Mouse (Mus musculus): Measurements from ENCODE around the gene St6galnac3. TPM values are rescaled to one million over a fixed set of nuclear protein-coding genes. Genes with fewer than 3 reads are reported as not detected.

Gene St6galnac3
- polyA plus RNA-seq, 1 experiment from 2014 or later, result 26.6 TPM

GRCm38 (mm10) chr3:153567913-153568312 is 157.1 kb downstream of the St6galnac3 start:
- WGBS, result 74% methylated on average over 3 of the region's 3 CpGs
- Histone ChIP-seq H3K9me3 (ENCODE audit: control insufficient read depth, low read length) (no peaks in the 10 kb centered on the region), H3K4me2 (ENCODE audit: low read length) (no peak overlapping the region), H3K36me3 (ENCODE audit: control insufficient read depth, insufficient read depth, low read length) (no peaks in the 10 kb centered on the region), H3K27me3 (ENCODE audit: control insufficient read depth, insufficient read depth, low read length) (no peaks in the 10 kb centered on the region), H3K4me3 (replicated peaks; ENCODE audit: low read depth, low read length) (no peak overlapping the region), H3K27ac (replicated peaks; ENCODE audit: low read depth, low read length) (no peak overlapping the region), H3K9ac (replicated peaks; ENCODE audit: low read length) (no peak overlapping the region), H3K4me1 (ENCODE audit: control insufficient read depth, insufficient read depth, low read length) (no peaks in the 10 kb centered on the region)
- DNase-seq, result peak; percentile 46
- no peak for ATAC-seq (ENCODE audit: low FRiP score, low TSS enrichment)

GRCm38 (mm10) chr3:153567512-153567911 is 157.5 kb downstream of the St6galnac3 start:
- Histone ChIP-seq H3K4me1 (ENCODE audit: control insufficient read depth, insufficient read depth, low read length) (no peaks in the 10 kb centered on the region), H3K36me3 (ENCODE audit: control insufficient read depth, insufficient read depth, low read length) (no peaks in the 10 kb centered on the region), H3K4me2 (ENCODE audit: low read length) (no peak overlapping the region), H3K27ac (replicated peaks; ENCODE audit: low read depth, low read length) (no peak overlapping the region), H3K9ac (replicated peaks; ENCODE audit: low read length) (no peak overlapping the region), H3K27me3 (ENCODE audit: control insufficient read depth, insufficient read depth, low read length) (no peaks in the 10 kb centered on the region), H3K9me3 (ENCODE audit: control insufficient read depth, low read length) (no peaks in the 10 kb centered on the region), H3K4me3 (replicated peaks; ENCODE audit: low read depth, low read length) (no peak overlapping the region)
- ATAC-seq (ENCODE audit: low FRiP score, low TSS enrichment) (no peak), DNase-seq (peak; percentile 39)
- WGBS, result 90% methylated on average over 4 of the region's 4 CpGs

- Histone ChIP-seq H3K27ac (replicated peaks; ENCODE audit: low read depth, low read length) (no peak overlapping the region), H3K9ac (replicated peaks; ENCODE audit: low read length) (no peak overlapping the region), H3K27me3 (ENCODE audit: control insufficient read depth, insufficient read depth, low read length) (no peaks in the 10 kb centered on the region), H3K4me1 (ENCODE audit: control insufficient read depth, insufficient read depth, low read length) (no peaks in the 10 kb centered on the region), H3K9me3 (ENCODE audit: control insufficient read depth, low read length) (no peaks in the 10 kb centered on the region), H3K4me3 (replicated peaks; ENCODE audit: low read depth, low read length) (no peak overlapping the region), H3K36me3 (ENCODE audit: control insufficient read depth, insufficient read depth, low read length) (no peaks in the 10 kb centered on the region), H3K4me2 (ENCODE audit: low read length) (no peak overlapping the region)
- 97% methylated on average over 2 of the region's 2 CpGs for WGBS
- DNase-seq (no peak), ATAC-seq (ENCODE audit: low FRiP score, low TSS enrichment) (no peak)
Measured at GRCm38 (mm10) chr3:153566100-153566499, 158.9 kb downstream of the St6galnac3 start.

- no peak overlapping the region for H3K9ac ChIP-seq (replicated peaks; ENCODE audit: low read length)
- no peaks in the 10 kb centered on the region for H3K27me3 ChIP-seq (ENCODE audit: control insufficient read depth, insufficient read depth, low read length)
Measured at GRCm38 (mm10) chr3:153560897-153561296, 164.1 kb downstream of the St6galnac3 start.

GRCm38 (mm10) chr3:153559586-153559985 is 165.4 kb downstream of the St6galnac3 start:
- Histone ChIP-seq H3K9me3 (ENCODE audit: control insufficient read depth, low read length) (no peaks in the 10 kb centered on the region), H3K4me1 (ENCODE audit: control insufficient read depth, insufficient read depth, low read length) (no peaks in the 10 kb centered on the region), H3K9ac (replicated peaks; ENCODE audit: low read length) (no peak overlapping the region), H3K4me3 (replicated peaks; ENCODE audit: low read depth, low read length) (no peak overlapping the region), H3K4me2 (ENCODE audit: low read length) (no peak overlapping the region), H3K27ac (replicated peaks; ENCODE audit: low read depth, low read length) (no peak overlapping the region), H3K27me3 (ENCODE audit: control insufficient read depth, insufficient read depth, low read length) (no peaks in the 10 kb centered on the region), H3K36me3 (ENCODE audit: control insufficient read depth, insufficient read depth, low read length) (no peaks in the 10 kb centered on the region)
- DNase-seq (no peak), ATAC-seq (ENCODE audit: low FRiP score, low TSS enrichment) (no peak)
- WGBS, result 93% methylated on average over 8 of the region's 8 CpGs

More at GRCm38 (mm10) chr3:153560897-153561296, 164.1 kb downstream of the St6galnac3 start:
- H3K36me3 ChIP-seq (ENCODE audit: control insufficient read depth, insufficient read depth, low read length), result no peaks in the 10 kb centered on the region
- no peaks in the 10 kb centered on the region for H3K9me3 ChIP-seq (ENCODE audit: control insufficient read depth, low read length)
- H3K4me3 ChIP-seq (replicated peaks; ENCODE audit: low read depth, low read length), result no peak overlapping the region
- no peaks in the 10 kb centered on the region for H3K4me1 ChIP-seq (ENCODE audit: control insufficient read depth, insufficient read depth, low read length)
- WGBS, result 84% methylated on average over 6 of the region's 6 CpGs
- H3K4me2 ChIP-seq (ENCODE audit: low read length), result no peak overlapping the region
- DNase-seq, result no peak
- H3K27ac ChIP-seq (replicated peaks; ENCODE audit: low read depth, low read length), result no peak overlapping the region
- no peak for ATAC-seq (ENCODE audit: low FRiP score, low TSS enrichment)

- DNase-seq, result no peak
- H3K27ac ChIP-seq (replicated peaks; ENCODE audit: low read depth, low read length), result no peak overlapping the region
Measured at GRCm38 (mm10) chr3:153556621-153557020, 168.4 kb downstream of the St6galnac3 start.

GRCm38 (mm10) chr3:153553712-153554111 is 171.3 kb downstream of the St6galnac3 start:
- Histone ChIP-seq H3K9ac (replicated peaks; ENCODE audit: low read length) (no peak overlapping the region), H3K36me3 (ENCODE audit: control insufficient read depth, insufficient read depth, low read length) (no peaks in the 10 kb centered on the region), H3K4me1 (ENCODE audit: control insufficient read depth, insufficient read depth, low read length) (no peaks in the 10 kb centered on the region), H3K4me3 (replicated peaks; ENCODE audit: low read depth, low read length) (no peak overlapping the region), H3K27ac (replicated peaks; ENCODE audit: low read depth, low read length) (no peak overlapping the region), H3K9me3 (ENCODE audit: control insufficient read depth, low read length) (no peaks in the 10 kb centered on the region), H3K27me3 (ENCODE audit: control insufficient read depth, insufficient read depth, low read length) (no peaks in the 10 kb centered on the region), H3K4me2 (ENCODE audit: low read length) (no peak overlapping the region)
- DNase-seq (no peak), ATAC-seq (ENCODE audit: low FRiP score, low TSS enrichment) (no peak; the same call in 1 of the 2 replicates)
- 94% methylated on average over 3 of the region's 3 CpGs for WGBS

More at GRCm38 (mm10) chr3:153556621-153557020, 168.4 kb downstream of the St6galnac3 start:
- no peaks in the 10 kb centered on the region for H3K9me3 ChIP-seq (ENCODE audit: control insufficient read depth, low read length)
- no peak overlapping the region for H3K4me2 ChIP-seq (ENCODE audit: low read length)
- H3K4me3 ChIP-seq (replicated peaks; ENCODE audit: low read depth, low read length), result no peak overlapping the region
- no peak for ATAC-seq (ENCODE audit: low FRiP score, low TSS enrichment)
- H3K36me3 ChIP-seq (ENCODE audit: control insufficient read depth, insufficient read depth, low read length), result no peaks in the 10 kb centered on the region
- WGBS, result 78% methylated on average over 11 of the region's 11 CpGs
- H3K9ac ChIP-seq (replicated peaks; ENCODE audit: low read length), result no peak overlapping the region
- H3K4me1 ChIP-seq (ENCODE audit: control insufficient read depth, insufficient read depth, low read length), result no peaks in the 10 kb centered on the region
- H3K27me3 ChIP-seq (ENCODE audit: control insufficient read depth, insufficient read depth, low read length), result no peaks in the 10 kb centered on the region

- no peak for ATAC-seq (ENCODE audit: low FRiP score, low TSS enrichment)
- WGBS, result 93% methylated on average over 7 of the region's 7 CpGs
Measured at GRCm38 (mm10) chr3:153553226-153553625, 171.7 kb downstream of the St6galnac3 start.

GRCm38 (mm10) chr3:153546936-153547683 is 177.9 kb downstream of the St6galnac3 start:
- Histone ChIP-seq H3K9me3 (ENCODE audit: control insufficient read depth, low read length) (no peaks in the 10 kb centered on the region), H3K9ac (replicated peaks; ENCODE audit: low read length) (no peak overlapping the region), H3K4me1 (ENCODE audit: control insufficient read depth, insufficient read depth, low read length) (no peaks in the 10 kb centered on the region), H3K4me2 (ENCODE audit: low read length) (no peak overlapping the region), H3K27ac (replicated peaks; ENCODE audit: low read depth, low read length) (no peak overlapping the region), H3K4me3 (replicated peaks; ENCODE audit: low read depth, low read length) (no peak overlapping the region), H3K36me3 (ENCODE audit: control insufficient read depth, insufficient read depth, low read length) (no peaks in the 10 kb centered on the region), H3K27me3 (ENCODE audit: control insufficient read depth, insufficient read depth, low read length) (no peaks in the 10 kb centered on the region)
- ATAC-seq (ENCODE audit: low FRiP score, low TSS enrichment) (no peak), DNase-seq (no peak)
- WGBS, result 87% methylated on average over 7 of the region's 7 CpGs

More at GRCm38 (mm10) chr3:153553226-153553625, 171.7 kb downstream of the St6galnac3 start:
- no peaks in the 10 kb centered on the region for H3K4me1 ChIP-seq (ENCODE audit: control insufficient read depth, insufficient read depth, low read length)
- H3K4me2 ChIP-seq (ENCODE audit: low read length), result no peak overlapping the region
- no peak for DNase-seq
- no peak overlapping the region for H3K4me3 ChIP-seq (replicated peaks; ENCODE audit: low read depth, low read length)
- no peak overlapping the region for H3K27ac ChIP-seq (replicated peaks; ENCODE audit: low read depth, low read length)
- H3K36me3 ChIP-seq (ENCODE audit: control insufficient read depth, insufficient read depth, low read length), result no peaks in the 10 kb centered on the region
- no peaks in the 10 kb centered on the region for H3K27me3 ChIP-seq (ENCODE audit: control insufficient read depth, insufficient read depth, low read length)
- H3K9ac ChIP-seq (replicated peaks; ENCODE audit: low read length), result no peak overlapping the region
- H3K9me3 ChIP-seq (ENCODE audit: control insufficient read depth, low read length), result no peaks in the 10 kb centered on the region

All from midbrain, embryonic 14.5 days (tissue).